Mouse (Mus musculus) bone marrow, adult 2 months (tissue): Measurements from ENCODE around the gene Fahd1. TPM values are rescaled to one million over a fixed set of nuclear protein-coding genes. Genes with fewer than 3 reads are reported as not detected.

Experiments
- H3K27ac ChIP-seq: fragments of 200-500 bp; 2 replicates; pipeline ENCODE4 v1.5.1; 2012; ENCODE audit warnings: low read depth, mild to moderate bottlenecking, control low read depth, inconsistent platforms, low read length; ENCODE audit not compliant: control insufficient read depth, poor library complexity, insufficient read depth
- H3K4me1 ChIP-seq: fragments of 200-500 bp; 2 replicates; pipeline ENCODE4 v1.6.1; 2011; ENCODE audit warnings: low read length; ENCODE audit not compliant: control insufficient read depth, insufficient read depth
- H3K4me3 ChIP-seq: fragments of 200-500 bp; replicated peaks from 2 replicates; pipeline ENCODE3; 2011; ENCODE audit warnings: mild to moderate bottlenecking, low read depth, low read length, control low read depth; ENCODE audit not compliant: control insufficient read depth
- CTCF ChIP-seq: fragments of 200-500 bp; IDR thresholded peaks from 2 replicates; pipeline ENCODE4 v1.5.1; 2011; ENCODE audit warnings: low read length, control low read depth; ENCODE audit not compliant: control insufficient read depth, insufficient read depth
- POLR2A ChIP-seq: fragments of 200-500 bp; IDR thresholded peaks from 2 replicates; pipeline ENCODE4 v1.6.1; 2011; ENCODE audit warnings: low read depth, mild to moderate bottlenecking, control low read depth, low read length, borderline replicate concordance; ENCODE audit not compliant: control insufficient read depth
- WGBS: fragments of 180-500 bp; shearing (Covaris S2); methylation state at CpG from one replicate; pipeline ENCODE4 v1.1.7; 2018; 5-methylcytosine and 5-hydroxymethylcytosine counted together
- polyA plus RNA-seq: library from polyadenylated mRNA; stranded (reverse); fragments of >200 nt; gene quantifications from 2 replicates; pipeline ENCODE4 v1.2.4, GENCODE M21; 2011; ENCODE audit warnings: low replicate concordance; ENCODE audit not compliant: missing spikeins, insufficient read depth, insufficient read length

The Fahd1 gene
- polyA plus RNA-seq, 1 experiment = 51.5 TPM

DNA sequence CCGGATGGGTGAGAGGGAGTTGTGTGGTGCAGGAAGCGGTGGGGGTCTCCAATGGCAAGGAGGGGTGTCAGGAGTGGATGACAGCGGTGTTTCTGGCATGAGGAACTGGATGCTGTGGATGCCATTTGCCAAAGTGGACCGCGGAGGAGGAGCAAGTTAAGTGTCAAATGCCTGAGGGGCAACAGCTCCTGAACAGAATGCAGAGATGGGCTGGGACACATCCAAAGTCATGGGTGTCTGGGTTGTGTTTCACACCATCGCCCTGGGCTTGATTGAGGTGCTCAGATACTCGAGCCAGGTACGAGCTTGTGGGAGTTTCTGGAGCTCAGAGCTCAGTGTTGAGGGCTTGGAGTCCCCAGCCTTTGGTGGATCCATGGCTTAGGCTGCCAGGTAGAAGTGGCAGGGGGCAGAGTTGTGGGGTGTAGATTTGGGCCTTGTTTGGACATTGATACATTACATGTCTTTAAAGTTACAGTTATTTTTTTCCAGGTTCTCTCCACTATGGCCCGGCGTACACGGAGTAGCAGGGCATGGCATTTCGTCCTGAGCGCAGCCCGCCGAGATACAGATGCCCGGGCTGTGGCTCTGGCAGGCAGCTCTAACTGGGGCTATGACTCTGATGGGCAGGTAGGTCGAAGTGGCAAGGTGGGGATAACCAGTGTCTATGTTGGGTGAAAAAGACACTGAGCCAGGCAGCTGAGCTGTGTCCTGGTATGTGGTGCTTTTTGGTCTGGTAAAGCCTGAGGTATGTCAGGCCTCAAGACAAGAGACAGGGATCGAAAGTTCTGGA is 37.3 kb upstream of the Fahd1 start:
- H3K27ac ChIP-seq = peak overlapping the region; percentile 90
- 58% methylated on average over 18 of the region's 18 CpGs for WGBS

DNA sequence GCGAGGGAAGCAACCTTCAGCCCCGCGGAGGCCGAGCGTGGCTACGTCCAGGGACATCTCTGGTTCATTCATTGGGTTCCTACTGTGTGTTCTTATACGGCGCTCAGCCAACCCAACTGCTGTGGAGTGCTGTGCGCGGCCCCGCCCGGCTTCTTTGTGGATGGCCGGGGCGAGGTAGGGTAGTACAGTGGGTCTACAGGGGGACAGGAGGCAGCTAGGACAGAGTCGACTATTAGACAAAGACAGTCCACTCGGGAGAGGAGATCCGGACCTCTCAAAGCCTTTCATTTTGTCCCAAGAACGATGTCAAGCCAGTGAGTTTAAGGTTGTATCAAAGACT is 36.7 kb upstream of the Fahd1 start:
- H3K4me1 ChIP-seq = peaks cover 7% of the 10 kb centered on the region

More for the DNA sequence above, 37.3 kb upstream of the Fahd1 start:
- TF ChIP-seq POLR2A = no peak
- TF ChIP-seq CTCF = no peak
- Histone ChIP-seq H3K4me3 (peak overlapping the region; percentile 82), H3K4me1 (peaks cover 7% of the 10 kb centered on the region)

DNA sequence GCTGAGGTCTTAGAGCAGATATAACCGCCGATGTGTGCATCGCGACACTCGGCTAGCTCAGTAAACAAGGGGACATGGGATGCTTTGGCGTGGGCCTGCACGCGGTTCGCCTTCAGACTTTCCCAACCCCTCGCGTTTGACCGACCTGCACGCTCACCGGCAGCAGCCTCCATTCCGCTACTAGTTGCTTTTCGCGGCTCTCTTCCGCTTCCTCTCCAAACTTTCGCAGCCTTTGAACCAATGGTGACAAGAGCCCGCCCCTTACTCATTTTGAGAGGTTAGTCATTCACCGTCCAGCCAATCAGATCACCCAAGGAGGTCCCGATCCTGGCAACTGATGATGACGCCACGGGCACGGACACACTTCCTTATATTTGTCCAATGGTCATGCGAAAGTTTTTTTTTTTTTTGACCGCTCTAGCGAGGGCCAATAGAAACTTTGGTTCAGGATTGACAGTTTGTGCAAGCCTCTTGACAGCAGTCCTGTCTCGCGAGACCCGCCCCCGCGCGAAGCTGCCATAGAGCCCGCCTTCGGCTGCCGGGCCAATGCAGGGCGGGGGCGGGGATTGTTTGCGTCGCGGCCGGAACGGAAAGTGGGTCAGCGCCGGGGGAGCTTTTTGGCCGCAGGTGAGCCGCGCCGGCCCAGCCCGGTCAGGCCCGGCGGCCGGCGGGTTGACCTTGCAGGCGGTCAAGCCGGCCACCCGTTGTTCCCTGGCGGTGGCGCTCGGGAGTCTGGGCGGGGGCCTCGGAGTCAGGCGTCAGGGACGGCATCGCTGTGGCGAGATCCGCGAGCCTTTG is 36.2 kb upstream of the Fahd1 start, which contains the start of the genes Nubp2 and Spsb3:
Nubp2 (minus strand) TSS at position 216 of the 798 bp plus-strand sequence.
Spsb3 (plus strand) TSS at position 510 of the 798 bp plus-strand sequence.
- Histone ChIP-seq H3K4me3 (peak within 1 kb of the TSS; percentile 82), H3K4me1 (peaks cover 7% of the 10 kb centered on the region), H3K27ac (peak within 1 kb of the TSS; percentile 90)
- TF ChIP-seq POLR2A (peak; percentile 92), CTCF (no peak)
- under 1% methylated on average over 69 of the region's 69 CpGs for WGBS

More for the DNA sequence above, 36.7 kb upstream of the Fahd1 start:
- TF ChIP-seq CTCF (no peak), POLR2A (no peak)
- peak overlapping the region; percentile 82 for H3K4me3 ChIP-seq
- peak overlapping the region; percentile 90 for H3K27ac ChIP-seq
- WGBS = under 1% methylated on average over 18 of the region's 18 CpGs

DNA sequence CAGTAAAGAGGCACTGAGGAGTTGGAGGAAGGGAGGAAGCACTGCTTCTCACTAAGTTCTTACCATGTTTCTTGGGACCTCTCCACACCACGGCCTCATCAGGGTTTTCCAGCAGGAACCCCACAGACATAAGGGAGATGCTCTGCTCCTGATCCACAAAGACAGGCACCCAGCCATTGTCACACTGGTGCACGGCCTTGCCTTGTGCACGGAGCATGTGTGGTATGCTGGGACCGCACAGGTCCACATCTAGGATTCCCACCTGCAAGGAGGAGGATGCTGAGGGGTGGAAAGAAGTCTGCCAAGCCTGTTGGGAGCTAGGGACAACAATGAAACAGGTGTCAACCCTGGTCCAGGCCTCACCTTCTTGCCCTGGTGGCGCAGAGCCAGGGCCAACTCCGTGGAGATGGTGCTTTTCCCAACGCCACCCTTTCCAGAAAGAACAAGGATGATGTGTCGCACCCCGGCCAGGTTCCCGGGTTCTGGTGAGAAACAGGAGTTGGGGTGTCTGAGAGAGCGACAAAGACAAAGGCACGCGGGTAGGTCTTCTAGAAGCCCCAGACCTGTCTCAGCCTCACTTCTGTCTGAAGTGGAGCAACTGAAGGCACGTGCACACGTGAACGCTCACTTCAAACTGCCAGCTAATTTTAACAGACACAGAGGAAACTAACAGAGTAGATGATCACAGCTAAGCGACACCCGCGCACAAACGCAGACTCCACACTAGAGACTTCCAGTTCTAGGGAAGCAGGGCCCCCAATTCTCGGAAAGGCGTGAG is 35.4 kb upstream of the Fahd1 start:
- TF ChIP-seq CTCF (no peak), POLR2A (no peak)
- Histone ChIP-seq H3K4me3 (peak overlapping the region; percentile 78), H3K27ac (no peak overlapping the region), H3K4me1 (peaks cover 7% of the 10 kb centered on the region)
- WGBS = 21% methylated on average over 22 of the region's 22 CpGs

DNA sequence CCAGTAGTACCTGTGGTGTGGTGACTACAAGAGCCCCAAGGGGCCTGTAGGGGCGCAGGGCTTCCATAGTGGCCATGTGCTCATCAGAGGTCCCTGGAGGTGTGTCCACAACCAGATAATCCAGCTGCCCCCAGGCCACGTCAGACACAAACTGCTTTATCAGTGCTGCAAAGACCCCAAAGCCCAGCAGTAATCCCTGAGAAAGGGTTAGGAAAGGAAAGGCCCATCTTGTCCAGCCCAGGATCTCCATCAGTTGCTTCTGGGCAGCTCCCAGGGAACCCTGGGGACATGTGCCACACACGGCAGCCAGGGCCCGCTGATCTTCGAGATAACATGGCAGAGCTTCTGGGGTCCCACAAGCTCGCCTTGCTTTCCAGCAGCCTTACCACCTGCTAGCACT is 34.2 kb upstream of the Fahd1 start:
- TF ChIP-seq CTCF (no peak), POLR2A (no peak)
- 84% methylated on average over 6 of the region's 6 CpGs for WGBS
- Histone ChIP-seq H3K27ac (no peak overlapping the region), H3K4me1 (peaks cover 7% of the 10 kb centered on the region), H3K4me3 (no peak overlapping the region)

DNA sequence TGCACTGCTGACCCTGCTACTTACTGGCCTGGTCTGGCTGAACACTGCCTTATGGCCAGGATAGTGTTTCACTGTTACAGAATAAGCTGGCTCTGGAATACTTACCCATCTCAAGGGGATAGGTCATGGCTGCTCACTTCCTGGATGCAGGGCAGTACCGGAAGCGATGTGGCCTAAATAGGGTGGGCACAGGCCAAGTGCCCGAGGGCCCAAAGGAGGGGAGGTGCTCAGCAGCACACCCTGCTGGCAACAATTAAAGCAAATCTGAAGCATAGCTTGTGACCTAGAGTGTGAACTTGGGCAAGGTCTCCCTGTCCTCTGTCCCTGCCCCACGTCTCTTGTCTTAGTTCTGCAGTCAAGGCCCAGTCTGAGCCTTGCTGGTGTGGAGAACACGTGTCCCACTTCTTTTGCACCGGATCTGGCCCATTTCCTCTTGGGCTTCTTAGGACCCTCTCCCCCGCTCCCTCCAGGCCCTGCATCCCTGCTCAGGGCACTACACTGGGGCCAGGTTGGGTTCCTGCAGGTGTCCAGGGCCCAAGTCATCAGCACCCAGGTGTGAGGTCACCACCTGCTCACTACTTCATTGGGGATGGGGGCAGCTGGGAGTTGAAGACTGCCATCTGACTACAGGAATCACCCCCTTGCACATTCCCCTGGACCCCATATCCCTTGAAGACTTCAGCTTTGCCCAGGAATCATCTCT is 31.7 kb upstream of the Fahd1 start:
- H3K27ac ChIP-seq = no peak overlapping the region
- H3K4me1 ChIP-seq = peaks cover 3% of the 10 kb centered on the region
- WGBS = 39% methylated on average over 7 of the region's 7 CpGs
- H3K4me3 ChIP-seq = no peak overlapping the region
- no peak for TF ChIP-seq POLR2A
- TF ChIP-seq CTCF = peak; percentile 69

DNA sequence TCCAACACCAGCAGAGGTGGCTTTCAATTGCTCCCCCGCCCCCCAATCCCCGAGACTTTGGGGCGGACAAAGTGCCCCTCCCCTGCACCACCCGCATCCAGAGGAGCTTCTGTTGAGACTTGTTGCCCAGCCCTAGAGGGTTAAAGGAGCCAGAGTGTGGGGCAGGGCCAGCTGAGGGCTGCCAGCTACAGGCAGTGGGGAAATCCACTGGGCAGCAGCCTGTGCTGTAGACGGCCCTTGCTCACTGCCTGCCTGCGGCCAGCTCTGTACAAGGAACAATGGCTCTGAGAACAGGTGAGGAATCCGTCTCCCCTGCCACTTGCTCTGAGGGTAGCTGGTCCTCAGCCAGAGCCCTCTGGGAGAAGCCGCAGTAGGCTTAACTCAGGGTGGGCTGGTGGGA is 28.4 kb upstream of the Fahd1 start:
- Histone ChIP-seq H3K27ac (no peak overlapping the region), H3K4me3 (no peak overlapping the region)

More for the DNA sequence above, 28.4 kb upstream of the Fahd1 start:
- H3K4me1 ChIP-seq = no peaks in the 10 kb centered on the region; the same call in 1 of the 2 replicates
- TF ChIP-seq CTCF (no peak), POLR2A (no peak)
- WGBS = 83% methylated on average over 8 of the region's 8 CpGs
